Mouse (Mus musculus) stomach, embryonic 15.5 days (tissue): ENCODE data around the gene Plod3. TPM values are rescaled to one million over a fixed set of nuclear protein-coding genes. Genes with fewer than 3 reads are reported as not detected.

Experiments used
- microRNA counts: library from miRNA; unstranded; fragments of <30 nt; microRNA quantifications from one replicate; lab custom pipeline; 2016
- microRNA-seq: library from miRNA; unstranded; fragments of <30 nt; microRNA quantifications from one replicate; pipeline ENCODE4, GENCODE M21; 2016
- polyA plus RNA-seq: library from polyadenylated mRNA; unstranded; fragments of >200 nt; fragmentation: Nextera tagmentation; extraction: Ambion mirVana; gene quantifications from 2 replicates; pipeline ENCODE4 v1.2.1, GENCODE M21; 2015

Gene Plod3
- polyA plus RNA-seq, 1 experiment from 2014 or later, result 44.8 TPM

MicroRNAs encoded within 50 kb of the gene (microRNA counts, 519-probe panel; counts per million panel counts)
- not detected for microRNA mmu-miR-702 (lab: Ali Mortazavi, UCI)

Small RNA genes lying within 50 kb of the gene (microRNA-seq; reads per million reads assigned to microRNA genes)
- 25.5 reads per million, percentile 36 among the genes with 10 or more reads in this experiment for gene Mir702

Other genes starting within 250 kb of the Plod3 start
- gene Col26a1, start 103.8 kb upstream of the Plod3 start, polyA plus RNA-seq, result 20.6 and 25.3 TPM in 2 replicates
- gene Ift22, start 78.9 kb upstream of the Plod3 start, polyA plus RNA-seq, result 59.5 and 62.3 TPM in 2 replicates
- gene Fis1, start 33.7 kb upstream of the Plod3 start, polyA plus RNA-seq, result 246 and 259 TPM in 2 replicates
- gene Cldn15, start 20.4 kb upstream of the Plod3 start, polyA plus RNA-seq, result 8.9 and 10.8 TPM in 2 replicates
- 90.6 and 94.3 TPM in 2 replicates for gene Znhit1, start 1.0 kb downstream of the Plod3 start, polyA plus RNA-seq
- gene Vgf, start 39.4 kb downstream of the Plod3 start, polyA plus RNA-seq, result 0.83 and 1.1 TPM in 2 replicates
- 189 and 211 TPM in 2 replicates for gene Ap1s1, start 59.1 kb downstream of the Plod3 start, polyA plus RNA-seq
- 0.12 and 0.35 TPM in 2 replicates for gene Serpine1, start 85.2 kb downstream of the Plod3 start, polyA plus RNA-seq
- 9.7 and 10.2 TPM in 2 replicates for gene Trim56, start 129.2 kb downstream of the Plod3 start, polyA plus RNA-seq
- gene Muc3, start 162.3 kb downstream of the Plod3 start, polyA plus RNA-seq, result 0.54 and 1.9 TPM in 2 replicates
- 1.2 and 2.6 TPM in 2 replicates for gene Muc3a, start 225.4 kb downstream of the Plod3 start, polyA plus RNA-seq